Mouse (Mus musculus) gastrocnemius, postnatal 36 days (tissue): ENCODE measurements around the gene Sytl1. TPM values are rescaled to one million over a fixed set of nuclear protein-coding genes. Genes with fewer than 3 reads are reported as not detected.

Experiments used
- DNase-seq, 2 experiments: peaks; one replicate each; pipeline ENCODE4 v3.0.0; 2022
- intact Hi-C: fragments of 180-260 bp; cut with DNase I; formaldehyde crosslinking; loops from one replicate; pipeline ENCODE4 v1.15.1; 2025
- total RNA-seq, 2 experiments: library from RNA; stranded (reverse); gene quantifications; 2 replicates each; pipeline ENCODE4 v1.2.3; 2021

The Sytl1 gene
- total RNA-seq, 2 experiments from 2014 or later: 0.64 TPM; not detected in 1

GRCm38 (mm10) chr4:133218745-133219144 is 44.2 kb downstream of the Sytl1 start:
- intact Hi-C loops: loop anchor here (10.0 kb wide), 1 partner anchor 274 kb away; no protein-coding TSS in a partner anchor
- DNase-seq: no peak

GRCm38 (mm10) chr4:133217641-133218040 is 45.3 kb downstream of the Sytl1 start:
- intact Hi-C loops: loop anchor here (1.0 to 10.0 kb wide), 2 partner anchors 80 to 273 kb away; no protein-coding TSS in a partner anchor
- peak; percentile 48 for DNase-seq

- DNase-seq: no peak
Observed at GRCm38 (mm10) chr4:133213661-133214060, 49.3 kb downstream of the Sytl1 start.

GRCm38 (mm10) chr4:133213268-133213590 is 49.7 kb downstream of the Sytl1 start:
- intact Hi-C loops: loop anchor here (5.0 to 10.0 kb wide), 2 partner anchors 206 to 268 kb away; no protein-coding TSS in a partner anchor
- no peak for DNase-seq

More at GRCm38 (mm10) chr4:133213661-133214060, 49.3 kb downstream of the Sytl1 start:
- intact Hi-C loops: loop anchor here (5.0 to 10.0 kb wide), 2 partner anchors 206 to 269 kb away; no protein-coding TSS in a partner anchor

GRCm38 (mm10) chr4:133212562-133213267 is 50.2 kb downstream of the Sytl1 start:
- DNase-seq: peak; percentile 70 to 74
- intact Hi-C loops: loop anchor here (5.0 to 10.0 kb wide), 2 partner anchors 205 to 268 kb away; no protein-coding TSS in a partner anchor

- no peak for DNase-seq
- intact Hi-C loops: loop anchor here (5.0 to 10.0 kb wide), 2 partner anchors 205 to 267 kb away; no protein-coding TSS in a partner anchor
Observed at GRCm38 (mm10) chr4:133211751-133212561, 51.0 kb downstream of the Sytl1 start, which contains the start of the genes Cd164l2 and Gpr3. Gene Cd164l2, plus strand, starts transcription at chr4:133212131. Gene Gpr3, minus strand, starts transcription at chr4:133212536.

GRCm38 (mm10) chr4:133210788-133211390 is 52.0 kb downstream of the Sytl1 start:
- DNase-seq: no peak
- intact Hi-C loops: loop anchor here (5.0 to 10.0 kb wide), 2 partner anchors 204 to 266 kb away; no protein-coding TSS in a partner anchor

GRCm38 (mm10) chr4:133210023-133210787 is 52.7 kb downstream of the Sytl1 start:
- no peak for DNase-seq
- intact Hi-C loops: loop anchor here (5.0 to 10.0 kb wide), 2 partner anchors 203 to 265 kb away; no protein-coding TSS in a partner anchor

- intact Hi-C loops: no loop called here
- no peak for DNase-seq
Observed at GRCm38 (mm10) chr4:133209366-133209765, 53.5 kb downstream of the Sytl1 start.

- intact Hi-C loops: no loop called here
- DNase-seq: no peak
Observed at GRCm38 (mm10) chr4:133204379-133204778, 58.5 kb downstream of the Sytl1 start.

GRCm38 (mm10) chr4:133203591-133203990 is 59.3 kb downstream of the Sytl1 start:
- no peak for DNase-seq
- intact Hi-C loops: no loop called here

Other genes starting within 250 kb of the Sytl1 start
- 10 to 100 TPM; 31.1 to 31.8 TPM for gene Wasf2, start 132.6 kb downstream of the Sytl1 start, total RNA-seq
- under 1 TPM in 1 of 2 experiments, not detected in 1; 0.27 TPM for gene Cd164l2, start 51.0 kb downstream of the Sytl1 start, total RNA-seq
- not detected for gene Gpr3, start 50.6 kb downstream of the Sytl1 start, total RNA-seq
- gene Map3k6, start 22.3 kb downstream of the Sytl1 start, total RNA-seq: 10 to 100 TPM in 1 of 2 experiments, 1 to 10 TPM in 1; 7.1 to 10.4 TPM
- gene Tmem222, start 14.7 kb upstream of the Sytl1 start, total RNA-seq: 10 to 100 TPM; 20.9 to 22.5 TPM
- gene Wdtc1, start 90.4 kb upstream of the Sytl1 start, total RNA-seq: 10 to 100 TPM; 85.6 to 88.5 TPM
- gene Slc9a1, start 106.6 kb upstream of the Sytl1 start, total RNA-seq: 1 to 10 TPM; 8.3 to 9.8 TPM
- 1 to 10 TPM in 1 of 2 experiments, under 1 TPM in 1; 0.59 to 1.0 TPM for gene Tent5b, start 217.0 kb upstream of the Sytl1 start, total RNA-seq
- under 1 TPM; 0.56 to 0.81 TPM for gene Trnp1, start 235.4 kb upstream of the Sytl1 start, total RNA-seq